Comparison of ENCODE assay signal across 27 mouse cellular contexts in genomic region chr7:78384111-78384510, GRCm38 (mm10).
DNase-seq lines count a peak whose midpoint lies in the region; TF ChIP-seq lines count a peak whose summit lies in the region.
"Had no signal": no experiment of that assay in that cellular context is flagged by ENCODE, and none has a peak within 500 bp of the region (broad histone marks: within the 10 kb centered on the region; RNA-seq: fewer than 3 reads in every experiment).

No protein-coding gene starts in this region.

- intact Hi-C loops in heart, postnatal 25 days (cut with DNase I) = no loop called here

- TF ChIP-seq POLR2A in lung, adult 2 months (IDR thresholded peaks at IDR 0.05; ENCODE audit: borderline replicate concordance, extremely low read depth, low read depth, low read length) = no peak

- H3K4me1 ChIP-seq in lung, adult 2 months (ENCODE audit: control insufficient read depth, insufficient read depth, low read length) = no peaks in the 10 kb centered on the region
- H3K4me1 ChIP-seq: hindbrain, embryonic 10.5 days; hindbrain, embryonic 15.5 days; kidney, embryonic 15.5 days; limb, embryonic 12.5 days; liver, embryonic 15.5 days; lung, embryonic 15.5 days; midbrain, embryonic 12.5 days; neural tube, embryonic 12.5 days had no signal

- DNase-seq in adrenal gland, adult 2 months = peak; percentile 15
- no peak for DNase-seq in adrenal gland, postnatal 14 days
- DNase-seq in heart, adult 18-20 months = peak; percentile 52 to 65
- DNase-seq in heart, postnatal 4 days = no peak
- DNase-seq in lung, postnatal 14 days = peak; percentile 60
- no peak for DNase-seq in lung, adult 2 months
- DNase-seq in heart, postnatal 25 days (ENCODE audit: low spot score) = peak; percentile 32
- no peak for DNase-seq in frontal cortex, postnatal 36 days (ENCODE audit: low spot score in 2 of 2)
- DNase-seq: adrenal gland, postnatal 10 days; cerebellum, adult 11 months; cerebellum, adult 9-11 months; gastrocnemius, postnatal 25 days; kidney, adult 18-20 months; right cerebral cortex, adult 18-20 months; spleen, adult 18-20 months; thymus, postnatal 14 days had no signal

- no peak for TF ChIP-seq CTCF in lung, adult 2 months (IDR thresholded peaks at IDR 0.05; ENCODE audit: insufficient read depth, low read length)

- no peak overlapping the region for H3K4me3 ChIP-seq in lung, adult 2 months (replicated peaks; ENCODE audit: extremely low read depth, low read depth, low read length)
- H3K4me3 ChIP-seq: erythroblast, embryonic 14.5 days; hindbrain, embryonic 10.5 days; hindbrain, embryonic 15.5 days; kidney, embryonic 15.5 days; left cerebral cortex, adult 2 months; limb, embryonic 12.5 days; liver, embryonic 15.5 days; lung, embryonic 15.5 days; midbrain, embryonic 12.5 days; myocyte; neural tube, embryonic 12.5 days had no signal

Comparison
In these comparisons a context has a peak if more than half of its experiments do, and no peak if none do; other contexts are left out.
1. DNase-seq: peak in adrenal gland, adult 2 months (single experiment), heart, adult 18-20 months (2 of 2), lung, postnatal 14 days (single experiment) and heart, postnatal 25 days (single experiment); none in adrenal gland, postnatal 14 days (single experiment), heart, postnatal 4 days (single experiment), lung, adult 2 months (single experiment) and frontal cortex, postnatal 36 days (0 of 2).